Mouse (Mus musculus): ENCODE data around the gene Kcnq5. TPM values are rescaled to one million over a fixed set of nuclear protein-coding genes. Genes with fewer than 3 reads are reported as not detected.

Gene Kcnq5
- total and polyA plus RNA-seq, 3 experiments, result 6.5 to 8.7 (median 8.2) TPM

GRCm38 (mm10) chr1:21425654-21426053, 536.1 kb downstream of the Kcnq5 start:
- Histone ChIP-seq H3K4me2 (ENCODE audit: insufficient read depth, low read depth, poor library complexity, severe bottlenecking) (peak overlapping the region; percentile 12; the same call in 1 of the 2 replicates), H3K9ac (ENCODE audit: insufficient read depth, low read depth) (no peak overlapping the region), H3K4me3 (replicated peaks in 1 of 3; ENCODE audit: low read depth in 2 of 3, low read length in 2 of 3, poor library complexity in 1 of 3) (no peak overlapping the region), H3K4me1 (ENCODE audit: control insufficient read depth in 1 of 2, insufficient read depth in 2 of 2) (peaks cover 0 to 14% of the 10 kb centered on the region in 2 experiments; a peak in 2 of 4 replicates), H3K79me2 (replicated peaks; ENCODE audit: control insufficient read depth, extremely low read depth, insufficient read depth, poor library complexity, severe bottlenecking) (no peaks in the 10 kb centered on the region), H3K27ac (ENCODE audit: insufficient read depth, low read depth) (no peak overlapping the region), H3K27me3 (replicated peaks) (no peaks in the 10 kb centered on the region), H3K36me3 (replicated peaks in 1 of 2; ENCODE audit: control insufficient read depth in 1 of 2, insufficient read depth in 1 of 2, low read length in 1 of 2) (no peaks in the 10 kb centered on the region), H3K9me3 (replicated peaks; ENCODE audit: low read length) (no peaks in the 10 kb centered on the region)
- in situ Hi-C loops (cut with MboI; ENCODE audit: low pct_ligation_motif_present, low pct_unique_long_range_greater_than_20kb, low sequenced_read_pairs) (no loop called here), dilution Hi-C loops (cut with MboI; ENCODE audit: extremely low pct_ligation_motif_present, extremely low pct_unique_long_range_greater_than_20kb, low sequenced_read_pairs) (no loop called here)
- TF ChIP-seq JUN (IDR thresholded peaks at IDR 0.05; ENCODE audit: insufficient read depth, low read depth, low read length) (peak; percentile 79), ZC3H11A (IDR thresholded peaks at IDR 0.05; ENCODE audit: low read depth, low read length) (no peak), MYC (IDR thresholded peaks at IDR 0.05; ENCODE audit: low read depth, low read length) (peak; percentile 65; the same call in 1 of the 2 replicates), ETS1 (conservative IDR thresholded peaks at IDR 0.05; ENCODE audit: low read depth, low read length) (peak; percentile 64), JUND (conservative IDR thresholded peaks at IDR 0.05; ENCODE audit: low read depth, low read length) (peak; percentile 98), BHLHE40 (IDR thresholded peaks at IDR 0.05; ENCODE audit: low read depth, low read length) (peak; percentile 62), CHD2 (IDR thresholded peaks at IDR 0.05; ENCODE audit: low read length) (0 out of 2 replicates have a peak, but pooled peaks have one; percentile 35), ZNF384 (IDR thresholded peaks at IDR 0.05; ENCODE audit: low read depth, low read length) (no peak), IRF4 (IDR thresholded peaks at IDR 0.05; ENCODE audit: low read depth, low read length) (peak; percentile 98), TBP (conservative IDR thresholded peaks at IDR 0.05; ENCODE audit: low read depth, low read length) (no peak), RCOR1 (conservative IDR thresholded peaks at IDR 0.05; ENCODE audit: low read depth, low read length) (peak; percentile 89), SIN3A (IDR thresholded peaks at IDR 0.05; ENCODE audit: low read length) (no peak), EP300 (IDR thresholded peaks at IDR 0.05; ENCODE audit: low read length) (peak; percentile 94), MEF2A (IDR thresholded peaks at IDR 0.05; ENCODE audit: borderline replicate concordance, low read depth, low read length) (0 out of 2 replicates have a peak, but pooled peaks have one; percentile 24)
- DNase-seq (ENCODE audit: extremely low read depth), result peak; percentile 82

GRCm38 (mm10) chr1:21419370-21419769, 542.4 kb downstream of the Kcnq5 start:
- no peak overlapping the region for H3K4me3 ChIP-seq (replicated peaks in 1 of 3; ENCODE audit: low read depth in 2 of 3, low read length in 2 of 3, poor library complexity in 1 of 3)
- H3K27me3 ChIP-seq (replicated peaks), result no peaks in the 10 kb centered on the region
- in situ Hi-C loops (cut with MboI; ENCODE audit: low pct_ligation_motif_present, low pct_unique_long_range_greater_than_20kb, low sequenced_read_pairs), result loop anchor here (5.0 to 10.0 kb wide), 2 partner anchors 553 to 845 kb away; no protein-coding TSS in a partner anchor
- H3K4me1 ChIP-seq (ENCODE audit: control insufficient read depth in 1 of 2, insufficient read depth in 2 of 2), result peaks cover 0 to 6% of the 10 kb centered on the region in 2 experiments; a peak in 1 of 4 replicates
- no peak overlapping the region for H3K9ac ChIP-seq (ENCODE audit: insufficient read depth, low read depth)
- DNase-seq (ENCODE audit: extremely low read depth), result peak; percentile 17
- H3K27ac ChIP-seq (ENCODE audit: insufficient read depth, low read depth), result no peak overlapping the region
- TF ChIP-seq RAD21 (IDR thresholded peaks at IDR 0.05; ENCODE audit: low read depth, low read length), result peak; percentile 18
- peak; percentile 27 for TF ChIP-seq SMC3 (IDR thresholded peaks at IDR 0.05; ENCODE audit: low read depth, low read length)
- TF ChIP-seq CTCF (conservative IDR thresholded peaks at IDR 0.05 in 1 of 2, IDR thresholded peaks at IDR 0.05 in 1 of 2; ENCODE audit: low read depth in 2 of 2, low read length in 2 of 2), result peak in 1 of 2 experiments; percentile 53; a peak in 2 of 4 replicates
- no peak for TF ChIP-seq NELFE (IDR thresholded peaks at IDR 0.05; ENCODE audit: low read depth, low read length)
- H3K4me2 ChIP-seq (ENCODE audit: insufficient read depth, low read depth, poor library complexity, severe bottlenecking), result no peak overlapping the region
- H3K36me3 ChIP-seq (replicated peaks in 1 of 2; ENCODE audit: control insufficient read depth in 1 of 2, insufficient read depth in 1 of 2, low read length in 1 of 2), result no peaks in the 10 kb centered on the region
- H3K79me2 ChIP-seq (replicated peaks; ENCODE audit: control insufficient read depth, extremely low read depth, insufficient read depth, poor library complexity, severe bottlenecking), result no peaks in the 10 kb centered on the region
- dilution Hi-C loops (cut with MboI; ENCODE audit: extremely low pct_ligation_motif_present, extremely low pct_unique_long_range_greater_than_20kb, low sequenced_read_pairs), result no loop called here
- no peaks in the 10 kb centered on the region for H3K9me3 ChIP-seq (replicated peaks; ENCODE audit: low read length)
